Mouse (Mus musculus): Measurements from ENCODE around the gene Tmem184b.

GRCm38 (mm10) chr15:79364120-79364519, 39.2 kb downstream of the Tmem184b start:
- TF ChIP-seq ZC3H11A (IDR thresholded peaks at IDR 0.05; ENCODE audit: low read depth, low read length) (no peak), SIN3A (IDR thresholded peaks at IDR 0.05; ENCODE audit: low read length) (no peak), USF1 (IDR thresholded peaks at IDR 0.05; ENCODE audit: low read depth, low read length) (no peak), CTCF (conservative IDR thresholded peaks at IDR 0.05 in 1 of 2, IDR thresholded peaks at IDR 0.05 in 1 of 2; ENCODE audit: low read depth in 2 of 2, low read length in 2 of 2) (no peak), POLR2AphosphoS2 (IDR thresholded peaks at IDR 0.05; ENCODE audit: low read depth, low read length) (no peak)
